Mouse (Mus musculus): ENCODE measurements around the gene Cd300lg.

DNA sequence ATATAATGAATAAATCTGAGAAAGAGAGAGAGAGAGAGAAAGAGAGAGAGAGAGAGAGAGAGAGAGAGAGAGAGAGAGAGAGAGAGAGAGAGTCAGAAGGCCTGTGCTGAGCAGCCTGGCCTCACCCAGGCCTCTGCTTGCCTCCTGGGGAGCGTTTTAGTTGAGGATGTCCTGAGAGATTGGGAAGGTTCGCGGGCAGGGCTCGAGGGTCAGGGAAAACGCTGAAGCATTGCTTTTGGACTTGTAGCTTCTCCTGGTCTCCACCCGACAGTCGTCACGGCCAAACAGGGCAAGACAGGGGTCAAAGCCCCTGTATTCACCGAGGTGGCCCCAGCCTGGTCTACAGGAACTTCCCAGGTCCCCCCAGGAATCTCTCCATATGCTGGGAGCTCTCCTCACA is 5.3 kb downstream of the Cd300lg start:
- TF ChIP-seq CTCF (IDR thresholded peaks at IDR 0.05; ENCODE audit: insufficient read depth, low read length) (no peak), POLR2A (IDR thresholded peaks at IDR 0.05; ENCODE audit: borderline replicate concordance, extremely low read depth, low read depth, low read length) (no peak)

Measured in lung, adult 2 months (tissue).